Mouse (Mus musculus) MEL (cell line): Measurements from ENCODE around the gene Itpr1.

ENCODE experiments used
- BHLHE40 ChIP-seq: IDR thresholded peaks from 2 replicates; pipeline ENCODE4 v1.6.1; 2012; ENCODE audit warnings: low read depth, mild to moderate bottlenecking, inconsistent platforms, low read length, improper control_type of control experiment, borderline replicate concordance
- CHD2 ChIP-seq: IDR thresholded peaks from 2 replicates; pipeline ENCODE4 v1.6.1; 2011; ENCODE audit warnings: low read length, improper control_type of control experiment
- CTCF ChIP-seq, 3 experiments: IDR thresholded peaks in 2 of 3; conservative IDR thresholded peaks in 1 of 3; 2 replicates each; pipeline ENCODE4 v1.5.1; 2011 to 2012; ENCODE audit warnings: low read length in 3 of 3, low read depth in 2 of 3, mild to moderate bottlenecking in 2 of 3, improper control_type of control experiment in 1 of 3, inconsistent platforms in 1 of 3, mixed read lengths in 1 of 3, moderate library complexity in 1 of 3; ENCODE audit not compliant: control insufficient read depth in 1 of 3, insufficient read depth in 1 of 3, poor library complexity in 1 of 3, severe bottlenecking in 1 of 3
- E2F4 ChIP-seq: IDR thresholded peaks from 2 replicates; pipeline ENCODE4 v1.6.1; 2011; ENCODE audit warnings: low read depth, low read length, improper control_type of control experiment, borderline replicate concordance
- ELF1 ChIP-seq: IDR thresholded peaks from 2 replicates; pipeline ENCODE4 v1.6.1; 2014; ENCODE audit warnings: low read depth, mild to moderate bottlenecking, inconsistent platforms, low read length, improper control_type of control experiment, moderate library complexity
- GATA1 ChIP-seq: IDR thresholded peaks from 2 replicates; pipeline ENCODE4 v1.6.1; 2011; ENCODE audit warnings: low read depth, low read length, improper control_type of control experiment
- JUND ChIP-seq: IDR thresholded peaks from 2 replicates; pipeline ENCODE4 v1.6.1; 2011; ENCODE audit warnings: low read depth, mild to moderate bottlenecking, improper control_type of control experiment, low read length
- MAX ChIP-seq: IDR thresholded peaks from 2 replicates; pipeline ENCODE4 v1.6.1; 2011; ENCODE audit warnings: low read length, improper control_type of control experiment
- MYB ChIP-seq: IDR thresholded peaks from 2 replicates; pipeline ENCODE4 v1.6.1; 2011; ENCODE audit warnings: mild to moderate bottlenecking, low read depth, low read length, improper control_type of control experiment
- POLR2A ChIP-seq, 2 experiments: IDR thresholded peaks; 2 replicates each; pipeline ENCODE4 v1.6.1; 2011 to 2012; ENCODE audit warnings: low read length in 2 of 2, mild to moderate bottlenecking in 2 of 2, control low read depth in 1 of 2, improper control_type of control experiment in 1 of 2, low read depth in 1 of 2, moderate library complexity in 1 of 2; ENCODE audit not compliant: control insufficient read depth in 1 of 2, insufficient read depth in 1 of 2, poor library complexity in 1 of 2
- RCOR1 ChIP-seq: IDR thresholded peaks from 2 replicates; pipeline ENCODE4 v1.6.1; 2012; ENCODE audit warnings: low read depth, mild to moderate bottlenecking, inconsistent platforms, low read length, improper control_type of control experiment
- SIN3A ChIP-seq: IDR thresholded peaks from 2 replicates; pipeline ENCODE4 v1.6.1; 2012; ENCODE audit warnings: low read length, improper control_type of control experiment, inconsistent platforms
- ZC3H11A ChIP-seq: IDR thresholded peaks from 2 replicates; pipeline ENCODE4 v1.6.1; 2012; ENCODE audit warnings: low read depth, mild to moderate bottlenecking, inconsistent platforms, low read length, improper control_type of control experiment
- ZKSCAN1 ChIP-seq: IDR thresholded peaks from 2 replicates; pipeline ENCODE4 v1.6.1; 2012; ENCODE audit warnings: low read depth, mild to moderate bottlenecking, inconsistent platforms, low read length, improper control_type of control experiment, moderate library complexity

GRCm38 (mm10) chr6:108328296-108328695 is 115.4 kb downstream of the Itpr1 start:
- TF ChIP-seq CTCF (IDR thresholded peaks at IDR 0.05 in 2 of 3, conservative IDR thresholded peaks at IDR 0.05 in 1 of 3; ENCODE audit: control insufficient read depth in 1 of 3, insufficient read depth in 1 of 3, low read depth in 2 of 3, low read length in 3 of 3, poor library complexity in 1 of 3, severe bottlenecking in 1 of 3): no peak
- TF ChIP-seq GATA1: no peak
- no peak for TF ChIP-seq MAX
- TF ChIP-seq ZC3H11A: no peak
- no peak for TF ChIP-seq RCOR1
- no peak for TF ChIP-seq JUND
- TF ChIP-seq POLR2A (IDR thresholded peaks at IDR 0.05; ENCODE audit: control insufficient read depth in 1 of 2, insufficient read depth in 1 of 2, low read depth in 1 of 2, low read length in 2 of 2, poor library complexity in 1 of 2): no peak
- TF ChIP-seq MYB: no peak
- no peak for TF ChIP-seq E2F4
- TF ChIP-seq ZKSCAN1: no peak
- no peak for TF ChIP-seq SIN3A
- TF ChIP-seq CHD2: no peak
- no peak for TF ChIP-seq ELF1
- no peak for TF ChIP-seq BHLHE40
